Mouse (Mus musculus): ENCODE results near the gene Hrct1. TPM values are rescaled to one million over a fixed set of nuclear protein-coding genes. Genes with fewer than 3 reads are reported as not detected.

The Hrct1 gene
- polyA plus RNA-seq, 1 experiment from 2014 or later, result 0.29 TPM

DNA sequence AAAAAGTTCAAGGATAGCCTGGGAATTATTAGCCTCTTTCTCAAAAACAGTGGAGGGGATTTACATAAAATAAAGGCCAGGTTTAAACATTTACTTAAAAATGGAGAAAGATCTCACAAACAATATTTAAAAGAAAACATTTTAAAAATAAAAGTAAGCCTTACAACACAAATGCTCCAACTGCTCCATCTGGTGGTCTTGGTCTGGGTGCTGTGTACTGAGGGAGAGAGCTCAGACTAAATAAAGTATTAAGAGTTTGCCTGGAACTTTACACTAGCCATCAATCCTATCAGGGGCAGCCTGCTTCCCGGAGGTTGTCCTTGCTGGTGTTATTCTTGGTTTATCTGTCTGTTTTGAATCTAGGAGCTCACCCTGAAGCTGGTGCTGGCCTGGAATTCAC lies 16.1 kb downstream of the Hrct1 start:
- 50% methylated on average over 1 of the region's 1 CpGs for WGBS

DNA sequence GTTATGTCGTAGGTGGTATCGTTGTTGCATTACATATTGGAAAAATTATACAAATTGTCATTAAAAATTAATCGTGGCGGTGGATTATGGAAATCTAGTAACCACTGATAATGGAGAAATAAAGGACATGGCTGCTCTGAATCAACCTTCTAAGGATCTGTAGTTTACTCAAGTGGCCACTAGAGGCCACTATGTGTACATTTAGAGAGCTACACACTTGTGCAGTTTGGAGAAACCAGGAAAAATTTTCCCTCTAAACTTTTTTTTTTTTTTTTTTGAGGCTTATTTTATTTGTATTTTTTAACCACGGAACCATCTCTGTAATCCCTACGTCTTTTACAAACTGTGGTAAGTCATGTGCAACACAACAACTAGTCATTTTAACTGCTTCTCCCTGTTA lies 18.2 kb downstream of the Hrct1 start:
- Histone ChIP-seq H3K36me3 (ENCODE audit: control insufficient read depth, insufficient read depth, low read length) (no peaks in the 10 kb centered on the region), H3K27me3 (ENCODE audit: control insufficient read depth, insufficient read depth, low read length) (no peaks in the 10 kb centered on the region), H3K4me2 (ENCODE audit: low read depth, severe bottlenecking) (no peak overlapping the region), H3K4me3 (ENCODE audit: low read depth, low read length) (no peak overlapping the region), H3K9me3 (ENCODE audit: control insufficient read depth, low read length) (no peaks in the 10 kb centered on the region), H3K9ac (ENCODE audit: low read length) (no peak overlapping the region), H3K4me1 (ENCODE audit: control insufficient read depth, insufficient read depth, low read length) (no peaks in the 10 kb centered on the region), H3K27ac (replicated peaks; ENCODE audit: low read depth, low read length) (no peak overlapping the region)
- no peak for DNase-seq (ENCODE audit: low spot score)
- 20% methylated on average over 6 of the region's 6 CpGs for WGBS
- ATAC-seq (ENCODE audit: insufficient number of reproducible peaks, low FRiP score, low TSS enrichment, low read depth), result 0 out of 2 replicates have a peak, but pooled peaks have one; percentile 54

More for the DNA sequence above, 16.1 kb downstream of the Hrct1 start:
- no peaks in the 10 kb centered on the region for H3K36me3 ChIP-seq (ENCODE audit: control insufficient read depth, insufficient read depth, low read length)
- H3K9ac ChIP-seq (ENCODE audit: low read length), result no peak overlapping the region
- no peaks in the 10 kb centered on the region for H3K4me1 ChIP-seq (ENCODE audit: control insufficient read depth, insufficient read depth, low read length)
- no peak for ATAC-seq (ENCODE audit: insufficient number of reproducible peaks, low FRiP score, low TSS enrichment, low read depth)
- no peak overlapping the region for H3K4me2 ChIP-seq (ENCODE audit: low read depth, severe bottlenecking)
- H3K27ac ChIP-seq (replicated peaks; ENCODE audit: low read depth, low read length), result no peak overlapping the region
- H3K4me3 ChIP-seq (ENCODE audit: low read depth, low read length), result no peak overlapping the region
- H3K27me3 ChIP-seq (ENCODE audit: control insufficient read depth, insufficient read depth, low read length), result no peaks in the 10 kb centered on the region
- no peaks in the 10 kb centered on the region for H3K9me3 ChIP-seq (ENCODE audit: control insufficient read depth, low read length)
- no peak for DNase-seq (ENCODE audit: low spot score)

DNA sequence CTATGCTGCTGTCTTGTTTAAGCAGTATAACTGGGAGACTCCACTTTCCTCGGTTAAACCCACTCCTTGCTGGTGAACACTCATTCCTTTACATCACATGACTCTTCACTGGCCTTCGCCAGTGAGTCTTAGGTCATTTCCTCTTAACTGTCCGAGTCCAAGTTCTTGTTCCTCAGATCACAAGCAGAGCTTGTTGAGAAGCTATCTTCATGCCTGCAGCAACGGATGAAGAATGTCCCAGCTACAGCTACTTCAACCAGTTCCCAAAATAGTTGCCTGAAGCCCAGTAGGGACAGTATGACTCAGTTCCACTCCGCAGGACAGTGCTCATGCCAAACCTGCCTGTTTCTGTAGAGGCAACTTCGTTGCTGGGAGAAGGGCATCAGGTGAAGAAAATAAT lies 30.2 kb downstream of the Hrct1 start:
- H3K9me3 ChIP-seq (ENCODE audit: control insufficient read depth, low read length), result no peaks in the 10 kb centered on the region
- 87% methylated on average over 6 of the region's 6 CpGs for WGBS
- no peak overlapping the region for H3K9ac ChIP-seq (ENCODE audit: low read length)
- no peak overlapping the region for H3K27ac ChIP-seq (replicated peaks; ENCODE audit: low read depth, low read length)
- peaks cover 3% of the 10 kb centered on the region; the same call in 1 of the 2 replicates for H3K4me1 ChIP-seq (ENCODE audit: control insufficient read depth, insufficient read depth, low read length)
- H3K36me3 ChIP-seq (ENCODE audit: control insufficient read depth, insufficient read depth, low read length), result no peaks in the 10 kb centered on the region
- DNase-seq (ENCODE audit: low spot score), result no peak
- ATAC-seq (ENCODE audit: insufficient number of reproducible peaks, low FRiP score, low TSS enrichment, low read depth), result no peak
- H3K4me3 ChIP-seq (ENCODE audit: low read depth, low read length), result no peak overlapping the region
- no peak overlapping the region for H3K4me2 ChIP-seq (ENCODE audit: low read depth, severe bottlenecking)
- no peaks in the 10 kb centered on the region for H3K27me3 ChIP-seq (ENCODE audit: control insufficient read depth, insufficient read depth, low read length)

DNA sequence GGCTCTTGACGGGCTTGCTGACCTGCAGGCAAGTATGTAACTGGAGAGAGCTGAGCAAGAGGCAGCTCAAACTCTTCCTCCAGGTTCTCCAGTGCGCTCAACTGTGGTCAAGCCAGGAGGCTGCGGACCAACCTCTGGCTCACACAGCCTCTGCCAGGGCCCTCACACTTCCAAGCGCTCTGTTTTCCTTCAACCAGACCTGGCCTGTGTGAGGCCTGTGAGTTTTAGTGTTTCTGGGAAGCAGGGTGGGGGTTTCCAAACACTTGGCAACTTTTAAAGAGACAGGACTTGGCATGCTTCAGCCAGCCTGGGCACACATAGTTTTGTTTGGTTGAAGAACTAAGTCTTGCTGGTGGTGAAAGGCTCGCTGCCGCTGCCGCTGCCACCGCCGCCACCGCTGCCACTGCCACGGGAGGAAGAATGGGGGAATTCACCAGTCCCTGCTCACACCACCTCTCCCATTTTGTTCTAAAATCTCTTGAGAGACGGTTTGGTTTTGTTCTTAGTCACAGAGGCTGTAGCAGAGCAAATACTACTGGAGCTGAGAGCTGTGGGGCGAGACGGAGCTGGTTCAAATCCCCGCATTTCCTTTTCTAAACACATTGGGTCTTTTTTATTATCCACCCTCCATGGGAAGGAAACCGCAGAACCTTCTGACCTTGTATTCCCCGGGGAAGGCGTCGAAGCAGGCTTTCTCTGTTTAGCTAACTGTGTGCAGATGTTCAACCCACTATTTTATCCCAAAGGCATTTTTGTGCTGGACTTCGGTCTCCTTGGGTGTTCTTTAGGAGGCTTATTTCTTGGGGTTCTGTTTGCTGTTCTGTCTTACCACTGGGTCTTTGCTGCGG lies 32.8 kb downstream of the Hrct1 start:
- ATAC-seq (ENCODE audit: insufficient number of reproducible peaks, low FRiP score, low TSS enrichment, low read depth), result no peak
- H3K27ac ChIP-seq (replicated peaks; ENCODE audit: low read depth, low read length), result peak overlapping the region; percentile 47; the same call in 1 of the 2 replicates

DNA sequence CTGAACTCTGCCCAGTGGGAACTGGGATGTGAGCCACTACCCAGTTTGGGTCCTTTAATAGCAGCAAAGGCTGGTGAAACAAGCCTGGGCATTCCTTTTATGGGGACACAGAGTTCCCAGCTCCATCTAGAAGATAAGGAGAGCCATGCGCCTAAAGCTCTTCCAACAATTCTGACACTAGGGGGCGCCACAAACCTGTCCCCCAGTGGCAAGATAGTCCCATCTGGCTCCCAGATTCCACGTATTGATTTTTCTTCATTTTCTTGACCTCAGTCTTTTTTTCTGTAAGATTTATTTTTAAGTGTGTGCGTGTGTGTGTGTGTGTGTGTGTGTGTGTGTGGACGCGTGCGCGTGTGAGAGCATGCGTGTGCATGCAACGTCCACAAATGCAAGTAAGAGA lies 33.5 kb downstream of the Hrct1 start:
- 71% methylated on average over 10 of the region's 10 CpGs for WGBS
- DNase-seq (ENCODE audit: low spot score) (peak; percentile 51), ATAC-seq (ENCODE audit: insufficient number of reproducible peaks, low FRiP score, low TSS enrichment, low read depth) (no peak)
- no peaks in the 10 kb centered on the region for H3K9me3 ChIP-seq (ENCODE audit: control insufficient read depth, low read length)
- no peak overlapping the region for H3K27ac ChIP-seq (replicated peaks; ENCODE audit: low read depth, low read length)
- no peak overlapping the region for H3K4me3 ChIP-seq (ENCODE audit: low read depth, low read length)
- no peaks in the 10 kb centered on the region for H3K36me3 ChIP-seq (ENCODE audit: control insufficient read depth, insufficient read depth, low read length)
- H3K4me2 ChIP-seq (ENCODE audit: low read depth, severe bottlenecking), result no peak overlapping the region
- H3K9ac ChIP-seq (ENCODE audit: low read length), result no peak overlapping the region
- H3K4me1 ChIP-seq (ENCODE audit: control insufficient read depth, insufficient read depth, low read length), result peaks cover 3% of the 10 kb centered on the region; the same call in 1 of the 2 replicates
- no peaks in the 10 kb centered on the region for H3K27me3 ChIP-seq (ENCODE audit: control insufficient read depth, insufficient read depth, low read length)

More for the DNA sequence above, 32.8 kb downstream of the Hrct1 start:
- WGBS, result 64% methylated on average over 21 of the region's 21 CpGs
- Histone ChIP-seq H3K4me3 (ENCODE audit: low read depth, low read length) (no peak overlapping the region), H3K4me1 (ENCODE audit: control insufficient read depth, insufficient read depth, low read length) (peaks cover 3% of the 10 kb centered on the region; the same call in 1 of the 2 replicates), H3K4me2 (ENCODE audit: low read depth, severe bottlenecking) (no peak overlapping the region), H3K9ac (ENCODE audit: low read length) (no peak overlapping the region), H3K27me3 (ENCODE audit: control insufficient read depth, insufficient read depth, low read length) (no peaks in the 10 kb centered on the region), H3K9me3 (ENCODE audit: control insufficient read depth, low read length) (no peaks in the 10 kb centered on the region), H3K36me3 (ENCODE audit: control insufficient read depth, insufficient read depth, low read length) (no peaks in the 10 kb centered on the region)
- DNase-seq (ENCODE audit: low spot score), result peak; percentile 35

DNA sequence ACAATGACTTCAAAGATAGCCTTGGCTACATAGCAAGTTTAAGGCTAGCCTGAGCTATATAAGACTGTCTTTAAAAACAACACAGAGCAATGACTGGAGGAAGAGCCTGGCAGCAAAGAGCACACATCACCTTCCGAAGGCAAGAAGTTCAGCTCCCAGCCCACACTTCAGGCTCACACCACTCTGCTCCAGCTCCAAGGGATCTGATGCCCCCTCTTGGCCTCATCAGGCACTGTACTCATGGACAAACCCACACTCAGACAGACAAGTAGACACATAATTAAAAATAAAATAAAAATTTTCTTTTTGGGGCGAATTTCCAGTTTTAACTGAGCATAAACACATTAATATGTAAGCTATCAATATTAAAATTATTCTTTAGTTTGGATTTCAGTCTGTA lies 34.3 kb downstream of the Hrct1 start:
- no peaks in the 10 kb centered on the region for H3K27me3 ChIP-seq (ENCODE audit: control insufficient read depth, insufficient read depth, low read length)
- peaks cover 3% of the 10 kb centered on the region; the same call in 1 of the 2 replicates for H3K4me1 ChIP-seq (ENCODE audit: control insufficient read depth, insufficient read depth, low read length)
- no peak overlapping the region for H3K4me3 ChIP-seq (ENCODE audit: low read depth, low read length)
- H3K4me2 ChIP-seq (ENCODE audit: low read depth, severe bottlenecking), result no peak overlapping the region
- no peaks in the 10 kb centered on the region for H3K36me3 ChIP-seq (ENCODE audit: control insufficient read depth, insufficient read depth, low read length)
- no peak overlapping the region for H3K27ac ChIP-seq (replicated peaks; ENCODE audit: low read depth, low read length)
- no peaks in the 10 kb centered on the region for H3K9me3 ChIP-seq (ENCODE audit: control insufficient read depth, low read length)
- ATAC-seq (ENCODE audit: insufficient number of reproducible peaks, low FRiP score, low TSS enrichment, low read depth), result no peak
- no peak for DNase-seq (ENCODE audit: low spot score)
- 80% methylated on average over 2 of the region's 2 CpGs for WGBS
- H3K9ac ChIP-seq (ENCODE audit: low read length), result no peak overlapping the region

DNA sequence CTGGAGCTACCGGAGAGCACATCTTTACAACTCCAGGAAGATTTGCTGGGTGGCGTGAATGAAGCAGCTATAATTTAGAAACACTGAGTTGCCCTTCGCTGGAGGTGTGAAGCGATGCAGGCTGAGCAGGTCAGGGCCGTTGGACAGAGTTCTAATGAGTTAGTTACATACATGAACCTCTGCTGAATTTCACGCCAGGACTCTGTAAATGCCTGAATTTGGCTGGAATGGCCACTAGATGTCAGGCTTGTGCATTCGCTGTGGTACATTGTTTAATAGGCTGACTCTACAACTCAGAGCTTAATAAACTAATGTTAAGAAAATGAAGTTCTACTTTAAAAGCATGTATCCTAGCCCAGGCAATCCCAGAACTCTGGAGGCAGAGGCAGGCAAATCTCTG lies 36.4 kb downstream of the Hrct1 start:
- no peaks in the 10 kb centered on the region for H3K27me3 ChIP-seq (ENCODE audit: control insufficient read depth, insufficient read depth, low read length)
- H3K9ac ChIP-seq (ENCODE audit: low read length), result no peak overlapping the region
- 28% methylated on average over 7 of the region's 7 CpGs for WGBS
- DNase-seq (ENCODE audit: low spot score), result peak; percentile 74
- no peak overlapping the region for H3K4me2 ChIP-seq (ENCODE audit: low read depth, severe bottlenecking)
- H3K4me3 ChIP-seq (ENCODE audit: low read depth, low read length), result no peak overlapping the region
- H3K4me1 ChIP-seq (ENCODE audit: control insufficient read depth, insufficient read depth, low read length), result peaks cover 3% of the 10 kb centered on the region; the same call in 1 of the 2 replicates
- H3K36me3 ChIP-seq (ENCODE audit: control insufficient read depth, insufficient read depth, low read length), result no peaks in the 10 kb centered on the region
- ATAC-seq (ENCODE audit: insufficient number of reproducible peaks, low FRiP score, low TSS enrichment, low read depth), result no peak
- H3K9me3 ChIP-seq (ENCODE audit: control insufficient read depth, low read length), result no peaks in the 10 kb centered on the region
- H3K27ac ChIP-seq (replicated peaks; ENCODE audit: low read depth, low read length), result no peak overlapping the region

DNA sequence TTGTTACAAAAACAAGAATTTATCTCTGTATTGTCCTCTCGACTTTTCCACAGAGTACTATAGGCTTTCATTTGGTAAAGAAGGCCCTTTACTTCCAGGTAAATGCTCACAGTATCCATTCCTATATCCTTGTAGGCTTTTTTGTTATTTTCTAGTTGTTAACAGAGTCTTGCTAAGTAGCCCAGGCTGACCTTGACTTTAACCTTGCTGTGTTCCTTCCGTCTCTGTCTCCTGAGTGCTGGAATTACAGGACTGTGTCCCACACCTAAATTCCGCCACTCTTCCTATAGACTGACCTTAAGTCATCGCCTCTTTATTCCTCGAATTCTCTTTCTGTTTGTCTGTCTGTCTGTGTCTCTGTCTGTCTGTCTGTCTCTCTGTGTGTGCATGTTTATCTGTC lies 41.4 kb downstream of the Hrct1 start:
- H3K36me3 ChIP-seq (ENCODE audit: control insufficient read depth, insufficient read depth, low read length), result no peaks in the 10 kb centered on the region
- no peaks in the 10 kb centered on the region for H3K27me3 ChIP-seq (ENCODE audit: control insufficient read depth, insufficient read depth, low read length)
- no peak overlapping the region for H3K4me2 ChIP-seq (ENCODE audit: low read depth, severe bottlenecking)
- ATAC-seq (ENCODE audit: insufficient number of reproducible peaks, low FRiP score, low TSS enrichment, low read depth) (no peak), DNase-seq (ENCODE audit: low spot score) (no peak)
- no peaks in the 10 kb centered on the region for H3K9me3 ChIP-seq (ENCODE audit: control insufficient read depth, low read length)
- H3K4me1 ChIP-seq (ENCODE audit: control insufficient read depth, insufficient read depth, low read length), result no peaks in the 10 kb centered on the region
- 85% methylated on average over 5 of the region's 5 CpGs for WGBS
- H3K27ac ChIP-seq (replicated peaks; ENCODE audit: low read depth, low read length), result no peak overlapping the region
- no peak overlapping the region for H3K9ac ChIP-seq (ENCODE audit: low read length)
- H3K4me3 ChIP-seq (ENCODE audit: low read depth, low read length), result no peak overlapping the region
